Mouse (Mus musculus) adrenal gland, postnatal 4 days (tissue): ENCODE measurements around the gene Zfp212. TPM values are rescaled to one million over a fixed set of nuclear protein-coding genes. Genes with fewer than 3 reads are reported as not detected.

Experiments used
- DNase-seq, 2 experiments: peaks; one replicate each; pipeline ENCODE4 v3.0.0; 2021 to 2022; ENCODE audit warnings: low spot score in 2 of 2, mixed read lengths in 2 of 2
- long read RNA-seq, 2 experiments: library from polyadenylated mRNA; stranded (forward); transcript quantifications; one replicate each; pipeline ENCODE4 v2.0.0; 2021
- total RNA-seq, 2 experiments: library from RNA; stranded (reverse); gene quantifications; 2 replicates each; pipeline ENCODE4 v1.2.3; 2021

The Zfp212 gene
- total RNA-seq = 10 to 100 TPM; 26.6 to 26.8 TPM
- long read RNA-seq, experiment 1, transcript Zfp212-201 (5 exons, 2,801 nt) = major isoform, 19 of 23 reads
- long read RNA-seq, experiment 1, partial matches to known transcripts = 0 of 23 reads
- long read RNA-seq, experiment 1, other reads (novel, unspliced or antisense) = 4 of 23 reads
- long read RNA-seq, experiment 2, transcript Zfp212-201 (5 exons, 2,801 nt) = major isoform, 59 of 83 reads
- long read RNA-seq, experiment 2, partial matches to known transcripts = 1 of 83 reads
- long read RNA-seq, experiment 2, other reads (novel, unspliced or antisense) = 23 of 83 reads

- peak; percentile 69 to 76 for DNase-seq
These were observed at the start of gene Zfp212 for GRCm38 (mm10) chr6:47920447-47921340. Gene Zfp212, plus strand, starts transcription at chr6:47920476.

- no peak for DNase-seq
These were observed 48.0 kb upstream of the Zfp212 start for GRCm38 (mm10) chr6:47872266-47872665.

- DNase-seq = no peak
These were observed 43.2 kb upstream of the Zfp212 start, which contains the start of gene Zfp282 for GRCm38 (mm10) chr6:47877058-47877457. Gene Zfp282, plus strand, starts transcription at chr6:47877204.

GRCm38 (mm10) chr6:47877461-47878132 lies 42.7 kb upstream of the Zfp212 start:
- DNase-seq = peak; percentile 75 to 91

- DNase-seq = no peak
These were observed 42.2 kb upstream of the Zfp212 start for GRCm38 (mm10) chr6:47878133-47878514.

GRCm38 (mm10) chr6:47878593-47878992 lies 41.7 kb upstream of the Zfp212 start:
- no peak for DNase-seq

- DNase-seq = no peak
These were observed 41.1 kb upstream of the Zfp212 start for GRCm38 (mm10) chr6:47879049-47879716.

GRCm38 (mm10) chr6:47880166-47880565 lies 40.1 kb upstream of the Zfp212 start:
- no peak for DNase-seq

GRCm38 (mm10) chr6:47888812-47889383 lies 31.4 kb upstream of the Zfp212 start:
- DNase-seq = no peak

GRCm38 (mm10) chr6:47899416-47899815 lies 20.9 kb upstream of the Zfp212 start:
- no peak for DNase-seq

GRCm38 (mm10) chr6:47903587-47903986 lies 16.7 kb upstream of the Zfp212 start:
- no peak for DNase-seq

GRCm38 (mm10) chr6:47904361-47904760 lies 15.9 kb upstream of the Zfp212 start:
- no peak for DNase-seq

- no peak for DNase-seq
These were observed 15.2 kb upstream of the Zfp212 start for GRCm38 (mm10) chr6:47904917-47905695.

GRCm38 (mm10) chr6:47906326-47906725 lies 13.9 kb upstream of the Zfp212 start:
- no peak for DNase-seq

- DNase-seq = no peak
These were observed 11.3 kb upstream of the Zfp212 start for GRCm38 (mm10) chr6:47909007-47909406.

- no peak for DNase-seq
These were observed 8.6 kb upstream of the Zfp212 start for GRCm38 (mm10) chr6:47911650-47912049.

GRCm38 (mm10) chr6:47912991-47913390 lies 7.3 kb upstream of the Zfp212 start:
- no peak for DNase-seq

GRCm38 (mm10) chr6:47917051-47917450 lies 3.2 kb upstream of the Zfp212 start:
- no peak for DNase-seq

GRCm38 (mm10) chr6:47918768-47919274 lies 1.5 kb upstream of the Zfp212 start:
- DNase-seq = no peak
